In the genomic region with DNA sequence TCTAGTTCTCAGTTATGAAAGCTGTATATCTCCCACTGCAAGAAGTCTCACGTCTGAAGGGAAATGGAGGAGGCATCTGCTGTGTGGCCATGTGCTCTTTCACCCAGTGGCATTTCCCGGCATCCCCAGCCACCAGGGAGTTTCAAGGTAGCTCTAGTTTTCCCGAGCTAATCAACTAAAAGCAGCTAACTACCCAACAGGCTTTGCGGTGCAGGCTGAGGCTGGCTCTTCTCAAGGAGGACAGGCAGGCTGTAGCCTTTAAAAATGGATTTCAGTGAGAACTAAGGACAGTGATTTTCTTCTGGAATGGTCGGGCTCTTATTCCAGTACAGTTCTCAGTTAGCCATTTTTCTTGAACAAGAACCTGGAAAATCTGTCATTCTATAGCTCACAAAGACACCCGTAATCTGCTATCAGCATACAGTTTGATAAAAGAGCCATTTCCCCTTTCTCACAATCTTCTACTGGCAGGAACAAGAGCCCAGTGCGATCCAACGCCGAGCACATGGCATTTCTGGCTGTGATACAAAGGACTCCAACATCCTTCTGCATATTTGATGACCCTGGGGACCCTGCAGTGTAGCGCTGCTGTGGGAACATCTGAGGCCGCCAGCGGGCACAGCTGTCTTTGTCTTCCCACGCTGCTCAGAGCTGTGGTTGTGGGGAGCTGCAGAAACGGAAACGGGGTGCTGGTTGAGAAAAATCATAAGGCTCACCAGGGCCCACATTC, we compare ENCODE assay signal across 8 mouse cellular contexts.
DNase-seq lines count a peak whose midpoint lies in the region; ATAC-seq lines count a peak whose summit lies in the region.

No protein-coding gene starts in this region.

- ATAC-seq in forebrain, embryonic 16.5 days = peak; percentile 81

- H3K36me3 ChIP-seq in forebrain, embryonic 16.5 days (ENCODE audit: control insufficient read depth, insufficient read depth) = no peaks in the 10 kb centered on the region

- H3K9ac ChIP-seq in forebrain, embryonic 16.5 days (replicated peaks; ENCODE audit: low read depth, low read length) = peak overlapping the region; percentile 40

- peak; percentile 6 for DNase-seq in gastrocnemius, adult 18-20 months (ENCODE audit: low spot score)
- DNase-seq in gastrocnemius, adult 8-10 months (ENCODE audit: low spot score in 2 of 2) = no peak
- peak; percentile 62 for DNase-seq in heart, postnatal 4 days
- DNase-seq in layer of hippocampus, adult 8-10 months (ENCODE audit: low spot score in 2 of 2) = peak; percentile 7 to 33
- DNase-seq in lung, postnatal 14 days = peak; percentile 36
- peak; percentile 26 to 38 for DNase-seq in right cerebral cortex, adult 2 months (ENCODE audit: low spot score in 2 of 2)
- DNase-seq in cerebellum, adult 18-20 months = no peak

- no peak overlapping the region for H3K4me3 ChIP-seq in forebrain, embryonic 16.5 days (replicated peaks; ENCODE audit: low read length)

- no peaks in the 10 kb centered on the region for H3K9me3 ChIP-seq in forebrain, embryonic 16.5 days (ENCODE audit: control insufficient read depth, low read length)

- H3K4me2 ChIP-seq in forebrain, embryonic 16.5 days (ENCODE audit: low read length) = peak overlapping the region; percentile 34

- no peaks in the 10 kb centered on the region for H3K27me3 ChIP-seq in forebrain, embryonic 16.5 days (replicated peaks; ENCODE audit: control insufficient read depth, insufficient read depth, low read length)

- H3K4me1 ChIP-seq in forebrain, embryonic 16.5 days (replicated peaks; ENCODE audit: control insufficient read depth, insufficient read depth, low read length) = peaks cover 9% of the 10 kb centered on the region

- 26% methylated on average over 15 of the region's 15 CpGs for WGBS in forebrain, embryonic 16.5 days

- H3K27ac ChIP-seq in forebrain, embryonic 16.5 days (ENCODE audit: low read length) = peak overlapping the region; percentile 63

Comparison
In these comparisons a context has a peak if more than half of its experiments do, and no peak if none do; other contexts are left out.
1. DNase-seq: peak in gastrocnemius, adult 18-20 months (single experiment), heart, postnatal 4 days (single experiment), layer of hippocampus, adult 8-10 months (2 of 2), lung, postnatal 14 days (single experiment) and right cerebral cortex, adult 2 months (2 of 2); none in gastrocnemius, adult 8-10 months (0 of 2) and cerebellum, adult 18-20 months (0 of 2).